ENCODE assay signal across 8 mouse cellular contexts in genomic region chr14:20891941-20892402, GRCm38 (mm10). TPM values are rescaled to one million over a fixed set of nuclear protein-coding genes. Genes with fewer than 3 reads are reported as not detected.
DNase-seq lines count a peak whose midpoint lies in the region; ATAC-seq lines count a peak whose summit lies in the region.

No protein-coding gene starts in this region.

- 30% methylated on average over 9 of the region's 9 CpGs for WGBS in forebrain, embryonic 16.5 days
- 29% methylated on average over 9 of the region's 9 CpGs for WGBS in hindbrain, embryonic 15.5 days
- 18% methylated on average over 9 of the region's 9 CpGs for WGBS in limb, embryonic 13.5 days
- 48% methylated on average over 9 of the region's 9 CpGs for WGBS in neural tube, embryonic 11.5 days

- ATAC-seq in forebrain, embryonic 16.5 days = peak; percentile 66
- ATAC-seq in hindbrain, embryonic 15.5 days (ENCODE audit: low FRiP score, low read depth) = peak; percentile 73
- ATAC-seq in limb, embryonic 13.5 days (ENCODE audit: low FRiP score, low read depth) = peak; percentile 90
- no peak for ATAC-seq in neural tube, embryonic 11.5 days (ENCODE audit: insufficient read depth, low FRiP score, low TSS enrichment)
- ATAC-seq in megakaryocyte-erythroid progenitor cell, adult 5-6 weeks (replicated peaks; ENCODE audit: low FRiP score, low TSS enrichment, poor library complexity, severe bottlenecking) = no peak
- no peak for ATAC-seq in erythroblast, adult 5-6 weeks (replicated peaks; ENCODE audit: low FRiP score, poor library complexity, severe bottlenecking)

- H3K9me3 ChIP-seq in forebrain, embryonic 16.5 days (ENCODE audit: control insufficient read depth, low read length) = no peaks in the 10 kb centered on the region
- H3K9me3 ChIP-seq in hindbrain, embryonic 15.5 days = no peaks in the 10 kb centered on the region
- no peaks in the 10 kb centered on the region for H3K9me3 ChIP-seq in limb, embryonic 13.5 days
- no peaks in the 10 kb centered on the region for H3K9me3 ChIP-seq in neural tube, embryonic 11.5 days (ENCODE audit: control insufficient read depth, low read length)

- no peaks in the 10 kb centered on the region for H3K36me3 ChIP-seq in forebrain, embryonic 16.5 days (ENCODE audit: control insufficient read depth, insufficient read depth)
- H3K36me3 ChIP-seq in hindbrain, embryonic 15.5 days = no peaks in the 10 kb centered on the region
- H3K36me3 ChIP-seq in limb, embryonic 13.5 days = no peaks in the 10 kb centered on the region
- H3K36me3 ChIP-seq in neural tube, embryonic 11.5 days (ENCODE audit: control insufficient read depth, insufficient read depth, low read length) = no peaks in the 10 kb centered on the region

- no peak overlapping the region for H3K27ac ChIP-seq in forebrain, embryonic 16.5 days (ENCODE audit: low read length)
- H3K27ac ChIP-seq in hindbrain, embryonic 15.5 days (replicated peaks) = no peak overlapping the region; the same call in none of the 2 replicates
- H3K27ac ChIP-seq in limb, embryonic 13.5 days = peak overlapping the region; percentile 64; the same call in 1 of the 2 replicates
- H3K27ac ChIP-seq in neural tube, embryonic 11.5 days (ENCODE audit: low read depth, low read length) = peak overlapping the region; percentile 70

- H3K4me1 ChIP-seq in forebrain, embryonic 16.5 days (replicated peaks; ENCODE audit: control insufficient read depth, insufficient read depth, low read length) = peaks cover 8% of the 10 kb centered on the region
- H3K4me1 ChIP-seq in hindbrain, embryonic 15.5 days (replicated peaks) = peaks cover 10% of the 10 kb centered on the region
- peaks cover 26% of the 10 kb centered on the region for H3K4me1 ChIP-seq in limb, embryonic 13.5 days
- peaks cover 3% of the 10 kb centered on the region; the same call in 1 of the 2 replicates for H3K4me1 ChIP-seq in neural tube, embryonic 11.5 days (ENCODE audit: control insufficient read depth, insufficient read depth, low read length)

- no peak overlapping the region for H3K9ac ChIP-seq in forebrain, embryonic 16.5 days (replicated peaks; ENCODE audit: low read depth, low read length)
- no peak overlapping the region for H3K9ac ChIP-seq in hindbrain, embryonic 15.5 days
- H3K9ac ChIP-seq in limb, embryonic 13.5 days = no peak overlapping the region
- H3K9ac ChIP-seq in neural tube, embryonic 11.5 days (ENCODE audit: low read length) = no peak overlapping the region

- H3K4me2 ChIP-seq in forebrain, embryonic 16.5 days (ENCODE audit: low read length) = no peak overlapping the region
- H3K4me2 ChIP-seq in hindbrain, embryonic 15.5 days = 0 out of 2 replicates have a peak overlapping the region, but pooled peaks have one; percentile 2
- H3K4me2 ChIP-seq in limb, embryonic 13.5 days (replicated peaks) = peak overlapping the region; percentile 31
- H3K4me2 ChIP-seq in neural tube, embryonic 11.5 days (ENCODE audit: low read depth) = no peak overlapping the region

- DNase-seq in urinary bladder, postnatal 14 days (ENCODE audit: low spot score) = peak; percentile 19
- no peak for DNase-seq in urinary bladder, postnatal 10 days (ENCODE audit: low spot score)
- DNase-seq in neural tube, embryonic 11.5 days (ENCODE audit: low spot score) = peak; percentile 65

- no peak overlapping the region for H3K4me3 ChIP-seq in forebrain, embryonic 16.5 days (replicated peaks; ENCODE audit: low read length)
- no peak overlapping the region for H3K4me3 ChIP-seq in hindbrain, embryonic 15.5 days
- H3K4me3 ChIP-seq in limb, embryonic 13.5 days = no peak overlapping the region
- H3K4me3 ChIP-seq in neural tube, embryonic 11.5 days (ENCODE audit: low read depth, low read length) = no peak overlapping the region

- no peaks in the 10 kb centered on the region for H3K27me3 ChIP-seq in forebrain, embryonic 16.5 days (replicated peaks; ENCODE audit: control insufficient read depth, insufficient read depth, low read length)
- H3K27me3 ChIP-seq in hindbrain, embryonic 15.5 days = no peaks in the 10 kb centered on the region
- H3K27me3 ChIP-seq in limb, embryonic 13.5 days = no peaks in the 10 kb centered on the region
- H3K27me3 ChIP-seq in neural tube, embryonic 11.5 days (ENCODE audit: control insufficient read depth, insufficient read depth, low read length) = no peaks in the 10 kb centered on the region

RNA-seq across cellular contexts. Expression of gene Vcl, which starts 37.2 kb away (rescaled TPM):
- polyA plus RNA-seq in forebrain, embryonic 16.5 days (2015; fragmentation: Nextera tagmentation; extraction: Ambion mirVana) = 11.4 and 13.0 TPM in 2 replicates
- 15.5 and 16.2 TPM in 2 replicates for polyA plus RNA-seq in hindbrain, embryonic 15.5 days (2015; fragmentation: Nextera tagmentation; extraction: Ambion mirVana)
- 47.7 and 58.8 TPM in 2 replicates for polyA plus RNA-seq in limb, embryonic 13.5 days (2015; fragmentation: Nextera tagmentation; extraction: Ambion mirVana)
- 51.2 and 55.5 TPM in 2 replicates for polyA plus RNA-seq in neural tube, embryonic 11.5 days (2014; fragmentation: Nextera tagmentation; extraction: Ambion mirVana)
- 56.7 and 62.3 TPM in 2 replicates for total RNA-seq in megakaryocyte-erythroid progenitor cell, adult 5-6 weeks (2014; fragmentation: Nextera tagmentation)
- 55.2 and 63.7 TPM in 2 replicates for total RNA-seq in megakaryocyte-erythroid progenitor cell, adult 5-6 weeks (2017)
- 42.1 and 45.6 TPM in 2 replicates for total RNA-seq in erythroblast, adult 5-6 weeks (2015; ENCODE audit: low replicate concordance)
- total RNA-seq in erythroblast, adult 5-6 weeks (2017; ENCODE audit: low replicate concordance) = 28.2 and 34.6 TPM in 2 replicates

RNA-seq across cellular contexts. Expression of gene Plau, which starts 55.5 kb away (rescaled TPM):
- 0.33 and 0.50 TPM in 2 replicates for polyA plus RNA-seq in forebrain, embryonic 16.5 days (2015; fragmentation: Nextera tagmentation; extraction: Ambion mirVana)
- polyA plus RNA-seq in hindbrain, embryonic 15.5 days (2015; fragmentation: Nextera tagmentation; extraction: Ambion mirVana) = 0.21 and 0.26 TPM in 2 replicates
- 2.9 and 3.0 TPM in 2 replicates for polyA plus RNA-seq in limb, embryonic 13.5 days (2015; fragmentation: Nextera tagmentation; extraction: Ambion mirVana)
- 0.30 and 0.62 TPM in 2 replicates for polyA plus RNA-seq in neural tube, embryonic 11.5 days (2014; fragmentation: Nextera tagmentation; extraction: Ambion mirVana)
- total RNA-seq in megakaryocyte-erythroid progenitor cell, adult 5-6 weeks (2014; fragmentation: Nextera tagmentation) = not detected in 2 replicates
- total RNA-seq in megakaryocyte-erythroid progenitor cell, adult 5-6 weeks (2017) = 0.38 TPM in 1 of 2 replicates, not detected in the other
- total RNA-seq in erythroblast, adult 5-6 weeks (2015; ENCODE audit: low replicate concordance) = 0.38 and 0.84 TPM in 2 replicates
- total RNA-seq in erythroblast, adult 5-6 weeks (2017; ENCODE audit: low replicate concordance) = 2.8 and 9.6 TPM in 2 replicates

Comparison
In these comparisons a context has a peak if more than half of its experiments do, and no peak if none do; other contexts are left out.
1. ATAC-seq: peak in forebrain, embryonic 16.5 days (single experiment), hindbrain, embryonic 15.5 days (single experiment) and limb, embryonic 13.5 days (single experiment); none in neural tube, embryonic 11.5 days (single experiment), megakaryocyte-erythroid progenitor cell, adult 5-6 weeks (single experiment) and erythroblast, adult 5-6 weeks (single experiment).
2. H3K27ac ChIP-seq: peak in limb, embryonic 13.5 days (single experiment) and neural tube, embryonic 11.5 days (single experiment); none in forebrain, embryonic 16.5 days (single experiment) and hindbrain, embryonic 15.5 days (single experiment).
3. H3K4me2 ChIP-seq: peak in hindbrain, embryonic 15.5 days (single experiment) and limb, embryonic 13.5 days (single experiment); none in forebrain, embryonic 16.5 days (single experiment) and neural tube, embryonic 11.5 days (single experiment).